Mouse (Mus musculus) midbrain, embryonic 14.5 days (tissue): Measurements from ENCODE around the gene Actr8. TPM values are rescaled to one million over a fixed set of nuclear protein-coding genes. Genes with fewer than 3 reads are reported as not detected.
A peak's percentile ranks its signal among the peaks of the same experiment; 100 is the strongest.

ENCODE experiments used
- ATAC-seq: fragments of 200-750 bp; cut with Nextera tagmentation; 2 replicates; pipeline ENCODE4 v1.8.0; 2017; ENCODE audit warnings: moderate number of reproducible peaks, moderate library complexity; ENCODE audit not compliant: low FRiP score, low TSS enrichment
- DNase-seq: peaks from one replicate; pipeline ENCODE4 v3.0.0-alpha.2; 2015
- H3K27ac ChIP-seq: fragments of 300-500 bp; sonication (generic); replicated peaks from 2 replicates; pipeline ENCODE4 v1.5.1; 2014; ENCODE audit warnings: mild to moderate bottlenecking, low read depth, low read length, moderate library complexity
- H3K27me3 ChIP-seq: fragments of 300-500 bp; sonication (generic); 2 replicates; pipeline ENCODE4 v1.6.1; 2014; ENCODE audit warnings: low read length, control low read depth, mixed read lengths; ENCODE audit not compliant: control insufficient read depth, insufficient read depth
- H3K36me3 ChIP-seq: fragments of 300-500 bp; sonication (generic); 2 replicates; pipeline ENCODE4 v1.6.1; 2014; ENCODE audit warnings: low read length, control low read depth; ENCODE audit not compliant: control insufficient read depth, insufficient read depth
- H3K4me1 ChIP-seq: fragments of 300-500 bp; sonication (generic); 2 replicates; pipeline ENCODE4 v1.6.1; 2014; ENCODE audit warnings: mild to moderate bottlenecking, antibody characterized with exemption, low read length, control low read depth; ENCODE audit not compliant: control insufficient read depth, insufficient read depth
- H3K4me2 ChIP-seq: fragments of 300-500 bp; sonication (generic); 2 replicates; pipeline ENCODE4 v1.6.1; 2014; ENCODE audit warnings: mild to moderate bottlenecking, low read length, moderate library complexity
- H3K4me3 ChIP-seq: fragments of 300-500 bp; sonication (generic); replicated peaks from 2 replicates; pipeline ENCODE4 v1.5.1; 2014; ENCODE audit warnings: low read depth, low read length
- H3K9ac ChIP-seq: fragments of 300-500 bp; sonication (generic); replicated peaks from 2 replicates; pipeline ENCODE4 v1.6.1; 2014; ENCODE audit warnings: mild to moderate bottlenecking, low read length, moderate library complexity
- H3K9me3 ChIP-seq: fragments of 300-500 bp; sonication (generic); 2 replicates; pipeline ENCODE4 v1.6.1; 2016; ENCODE audit warnings: low read length, control low read depth, mixed read lengths; ENCODE audit not compliant: control insufficient read depth
- WGBS: fragments of 180-500 bp; shearing (Covaris S2); extraction: QIAGEN DNeasy Blood & Tissue Kit; methylation state at CpG from one replicate; pipeline ENCODE4 v1.1.7; 2014; 5-methylcytosine and 5-hydroxymethylcytosine counted together
- polyA plus RNA-seq: library from polyadenylated mRNA; unstranded; fragments of >200 nt; fragmentation: Nextera tagmentation; extraction: Ambion mirVana; gene quantifications from 2 replicates; pipeline ENCODE4 v1.2.1, GENCODE M21; 2014

The Actr8 gene
- polyA plus RNA-seq = 61.0 and 63.8 TPM in 2 replicates

DNA sequence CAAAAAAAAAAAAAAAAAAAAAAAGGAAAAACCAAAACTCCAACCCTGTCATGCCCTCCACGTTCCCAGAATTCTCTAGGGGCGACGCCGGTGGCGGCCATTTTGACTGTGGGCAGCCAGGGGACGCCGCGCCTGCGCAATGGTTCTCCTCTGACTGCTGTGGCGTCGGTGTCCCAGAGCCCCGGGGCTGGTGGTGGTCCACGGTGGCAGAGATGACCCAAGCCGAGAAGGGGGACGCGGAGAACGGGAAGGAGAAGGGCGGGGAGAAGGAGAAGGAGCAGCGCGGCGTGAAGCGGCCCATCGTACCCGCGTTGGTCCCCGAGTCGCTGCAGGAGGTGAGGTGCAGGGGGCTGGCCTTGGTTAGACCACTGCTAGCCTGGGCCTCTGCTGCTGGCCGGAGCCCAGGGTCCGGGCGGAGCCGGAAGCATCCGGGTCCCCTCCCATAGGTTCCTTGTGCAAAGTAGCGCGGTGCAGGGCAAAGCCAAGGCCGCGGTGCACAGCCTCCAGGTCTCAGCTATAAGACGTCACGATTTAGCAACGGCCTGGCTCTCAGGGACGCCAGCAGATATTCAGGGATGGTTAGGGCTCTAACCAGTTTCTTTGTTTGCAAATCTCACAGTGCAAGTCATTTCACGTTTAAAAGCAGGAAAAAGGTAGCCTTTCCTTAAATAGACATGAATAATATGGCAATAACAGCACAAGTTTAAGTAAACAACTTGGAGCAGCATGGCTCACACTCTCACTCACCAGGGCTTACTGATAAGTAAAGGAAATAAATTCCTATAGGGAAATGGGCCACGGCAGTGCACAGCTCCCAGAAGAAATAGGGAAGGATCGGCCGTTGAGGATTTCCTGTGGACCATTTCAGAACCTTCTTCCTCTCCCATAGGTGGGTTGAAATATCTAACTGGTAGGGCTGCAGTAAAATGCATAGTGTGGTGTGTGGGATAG is at the start of gene Actr8:
Gene Actr8, plus strand, starts transcription at position 84 of the 951 bp plus-strand sequence.
- Histone ChIP-seq H3K4me3 (peak within 1 kb of the TSS; percentile 85), H3K4me1 (0 out of 2 replicates have a peak, but pooled peaks cover 3% of the 10 kb centered on the region), H3K36me3 (peaks cover 64% of the 10 kb centered on the region), H3K4me2 (peak within 1 kb of the TSS; percentile 77), H3K27ac (peak within 1 kb of the TSS; percentile 91), H3K27me3 (no peaks in the 10 kb centered on the region), H3K9me3 (no peaks in the 10 kb centered on the region), H3K9ac (peak within 1 kb of the TSS; percentile 84)
- WGBS = 2% methylated on average over 44 of the region's 44 CpGs
- peak; percentile 97 for DNase-seq
- ATAC-seq = peak; percentile 96

DNA sequence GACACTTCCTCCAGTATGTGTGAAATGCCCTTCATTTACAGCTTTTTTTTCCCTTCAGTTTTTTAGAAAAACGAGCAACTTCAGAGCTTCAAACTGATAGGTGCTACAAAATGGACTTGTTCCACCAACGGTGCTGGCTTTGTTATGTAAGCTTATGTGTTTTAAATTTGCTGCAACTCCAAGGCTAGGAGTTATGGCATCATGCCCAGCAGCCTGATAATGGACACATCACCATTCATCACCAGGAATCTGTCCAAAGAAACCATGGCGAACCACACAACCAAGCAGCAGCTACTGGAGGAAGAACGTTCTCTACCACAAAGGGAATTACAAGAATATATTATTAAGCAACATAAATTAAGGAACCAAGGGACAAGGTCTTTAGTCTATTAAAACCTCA is 49.2 kb upstream of the Actr8 start:
- no peaks in the 10 kb centered on the region for H3K36me3 ChIP-seq
- H3K9ac ChIP-seq = no peak overlapping the region
- no peaks in the 10 kb centered on the region for H3K9me3 ChIP-seq
- no peak overlapping the region for H3K4me2 ChIP-seq
- no peak overlapping the region for H3K27ac ChIP-seq
- no peak for DNase-seq
- H3K4me3 ChIP-seq = no peak overlapping the region
- no peaks in the 10 kb centered on the region for H3K27me3 ChIP-seq
- 70% methylated on average over 4 of the region's 4 CpGs for WGBS
- no peaks in the 10 kb centered on the region for H3K4me1 ChIP-seq
- ATAC-seq = no peak

DNA sequence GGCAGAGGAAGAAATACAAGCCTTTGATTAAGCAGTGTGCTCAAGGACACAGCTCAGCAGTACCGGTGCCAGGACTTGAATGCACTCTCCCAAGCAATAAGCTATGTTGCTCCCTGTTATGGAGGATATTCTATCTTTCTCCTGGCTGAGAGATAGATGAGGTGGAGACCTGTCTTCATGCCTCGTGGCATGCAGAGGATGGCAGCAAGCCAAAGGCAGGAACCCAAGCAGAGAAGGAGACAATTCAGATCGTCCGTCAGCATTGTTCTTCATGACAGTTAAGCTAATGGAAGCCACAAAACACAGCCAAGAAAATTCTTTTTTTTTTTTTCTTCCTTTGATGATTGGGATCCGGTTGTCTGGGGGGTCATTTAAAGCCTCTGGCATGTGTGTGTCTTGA is 42.6 kb upstream of the Actr8 start:
- no peak for DNase-seq
- no peaks in the 10 kb centered on the region for H3K9me3 ChIP-seq
- H3K4me3 ChIP-seq = no peak overlapping the region

DNA sequence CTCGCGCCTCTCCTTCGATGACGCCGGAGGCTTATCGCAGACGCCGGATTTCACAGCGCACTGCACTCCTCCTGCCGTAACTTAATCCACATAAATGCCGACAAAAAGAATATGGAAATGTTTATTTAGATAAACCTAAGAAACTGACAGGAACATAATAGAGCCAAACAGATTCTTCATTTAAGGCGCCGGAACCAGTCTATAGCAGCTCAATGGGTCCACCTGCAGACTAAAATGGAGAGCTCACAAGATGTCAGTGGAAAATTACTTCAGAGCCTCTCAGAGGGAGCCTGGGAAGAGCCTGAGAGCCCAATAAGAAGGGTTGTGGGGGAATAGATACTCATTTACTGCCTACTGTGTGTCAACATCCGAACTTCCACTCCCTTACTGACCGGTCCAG is 40.7 kb upstream of the Actr8 start:
- no peaks in the 10 kb centered on the region for H3K36me3 ChIP-seq
- peak; percentile 79 for DNase-seq
- H3K4me2 ChIP-seq = peak overlapping the region; percentile 20
- no peaks in the 10 kb centered on the region for H3K9me3 ChIP-seq
- WGBS = 45% methylated on average over 15 of the region's 15 CpGs
- H3K4me3 ChIP-seq = no peak overlapping the region
- no peak overlapping the region for H3K27ac ChIP-seq
- no peak overlapping the region for H3K9ac ChIP-seq
- H3K4me1 ChIP-seq = peaks cover 5% of the 10 kb centered on the region; the same call in 1 of the 2 replicates
- H3K27me3 ChIP-seq = peaks cover 10% of the 10 kb centered on the region; the same call in 1 of the 2 replicates
- ATAC-seq = no peak; the same call in 1 of the 2 replicates

More for the DNA sequence above, 42.6 kb upstream of the Actr8 start:
- no peak overlapping the region for H3K4me2 ChIP-seq
- no peak for ATAC-seq
- H3K36me3 ChIP-seq = no peaks in the 10 kb centered on the region
- peaks cover 5% of the 10 kb centered on the region; the same call in 1 of the 2 replicates for H3K4me1 ChIP-seq
- no peak overlapping the region for H3K9ac ChIP-seq
- H3K27me3 ChIP-seq = no peaks in the 10 kb centered on the region
- no peak overlapping the region for H3K27ac ChIP-seq
- WGBS = 43% methylated on average over 5 of the region's 5 CpGs

DNA sequence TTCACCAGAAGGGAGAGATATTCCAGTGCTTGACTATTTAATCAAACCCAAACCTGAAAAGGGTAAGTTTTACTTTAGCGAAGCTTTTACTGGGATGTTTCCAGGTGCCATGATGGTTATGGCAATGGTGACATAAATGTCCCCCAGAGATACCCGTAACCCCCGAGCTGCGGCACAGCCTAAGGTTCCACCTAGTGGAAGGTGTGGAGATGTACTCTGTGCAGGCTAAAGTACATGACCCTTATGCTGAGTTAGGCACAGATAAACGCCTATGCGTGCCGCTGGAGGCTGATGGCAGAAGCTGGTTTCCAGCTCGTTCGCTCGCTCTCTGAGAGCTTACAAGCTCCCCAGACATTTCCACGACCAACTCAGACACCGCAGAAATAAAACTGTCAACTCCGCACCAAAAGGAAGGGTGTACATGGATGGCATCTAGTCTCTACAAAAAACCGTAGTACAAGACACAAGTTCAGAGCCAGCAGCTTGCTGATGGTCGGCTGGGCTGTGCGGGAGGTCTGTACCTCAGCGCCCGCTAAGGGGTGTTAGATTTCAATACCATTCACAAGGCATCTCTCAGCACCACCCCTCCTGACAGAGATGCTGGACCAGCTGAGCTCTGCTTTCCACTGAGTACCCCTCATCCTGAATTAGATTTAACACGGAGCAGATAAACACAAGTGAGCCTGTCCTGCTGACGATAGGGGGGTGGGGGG is 38.4 kb upstream of the Actr8 start:
- H3K4me2 ChIP-seq = peak overlapping the region; percentile 38
- no peaks in the 10 kb centered on the region for H3K36me3 ChIP-seq
- peaks cover 10% of the 10 kb centered on the region; the same call in 1 of the 2 replicates for H3K27me3 ChIP-seq
- no peak overlapping the region for H3K9ac ChIP-seq
- peaks cover 5% of the 10 kb centered on the region; the same call in 1 of the 2 replicates for H3K4me1 ChIP-seq
- DNase-seq (no peak), ATAC-seq (no peak; the same call in 1 of the 2 replicates)
- no peak overlapping the region for H3K4me3 ChIP-seq
- 34% methylated on average over 20 of the region's 20 CpGs for WGBS
- H3K9me3 ChIP-seq = no peaks in the 10 kb centered on the region
- no peak overlapping the region for H3K27ac ChIP-seq

DNA sequence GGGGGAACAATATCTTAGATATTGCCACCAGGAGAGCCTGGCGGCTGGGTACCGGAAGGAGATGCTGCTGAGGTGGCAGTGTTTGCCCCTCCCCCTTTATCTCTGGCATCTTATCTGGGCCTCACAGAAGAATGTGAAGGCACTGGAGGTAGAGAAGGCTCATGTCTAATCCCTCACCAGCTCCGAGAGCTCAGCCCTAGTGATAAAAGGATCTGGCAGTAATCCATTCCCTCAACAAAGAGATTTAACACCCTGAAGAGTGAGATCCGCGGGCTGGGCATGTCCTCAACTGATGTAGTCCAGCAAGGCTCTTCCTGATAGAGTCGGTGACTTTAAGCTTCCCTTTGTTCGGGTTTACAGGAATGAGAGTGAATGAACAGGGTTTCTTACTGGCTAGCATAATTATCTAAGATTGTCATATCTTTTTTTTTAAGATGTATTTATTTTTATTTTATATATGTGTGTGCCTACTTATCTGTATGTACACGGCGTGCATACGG is 37.8 kb upstream of the Actr8 start:
- peaks cover 5% of the 10 kb centered on the region; the same call in 1 of the 2 replicates for H3K4me1 ChIP-seq
- DNase-seq (peak; percentile 72), ATAC-seq (peak; percentile 58; the same call in 1 of the 2 replicates)
- H3K9ac ChIP-seq = no peak overlapping the region
- H3K36me3 ChIP-seq = no peaks in the 10 kb centered on the region
- no peaks in the 10 kb centered on the region for H3K9me3 ChIP-seq
- H3K27ac ChIP-seq = no peak overlapping the region; the same call in 1 of the 2 replicates
- H3K4me3 ChIP-seq = no peak overlapping the region
- H3K4me2 ChIP-seq = peak overlapping the region; percentile 38
- WGBS = 3% methylated on average over 10 of the region's 10 CpGs
- peaks cover 10% of the 10 kb centered on the region; the same call in 1 of the 2 replicates for H3K27me3 ChIP-seq

- Histone ChIP-seq H3K27me3 (peaks cover 10% of the 10 kb centered on the region; the same call in 1 of the 2 replicates), H3K27ac (no peak overlapping the region), H3K4me3 (no peak overlapping the region), H3K4me2 (peak overlapping the region; percentile 38; the same call in 1 of the 2 replicates), H3K9ac (no peak overlapping the region), H3K9me3 (no peaks in the 10 kb centered on the region), H3K4me1 (peaks cover 5% of the 10 kb centered on the region; the same call in 1 of the 2 replicates), H3K36me3 (no peaks in the 10 kb centered on the region)
- WGBS = 6% methylated on average over 2 of the region's 2 CpGs
- ATAC-seq = no peak; the same call in 1 of the 2 replicates
- peak; percentile 89 for DNase-seq
These were observed 37.3 kb upstream of the Actr8 start for GRCm38 (mm10) chr14:29940877-29941276.

- DNase-seq = no peak
- 75% methylated on average over 5 of the region's 5 CpGs for WGBS
- Histone ChIP-seq H3K4me1 (no peaks in the 10 kb centered on the region), H3K27me3 (peaks cover 2% of the 10 kb centered on the region; the same call in 1 of the 2 replicates), H3K4me2 (no peak overlapping the region), H3K27ac (no peak overlapping the region), H3K4me3 (no peak overlapping the region), H3K9me3 (no peaks in the 10 kb centered on the region), H3K36me3 (no peaks in the 10 kb centered on the region), H3K9ac (no peak overlapping the region)
- ATAC-seq = no peak
These were observed 31.3 kb upstream of the Actr8 start for GRCm38 (mm10) chr14:29946761-29947309.
